Mouse (Mus musculus) adrenal gland, postnatal 10 days (tissue): ENCODE measurements around the gene Anks1b. TPM values are rescaled to one million over a fixed set of nuclear protein-coding genes. Genes with fewer than 3 reads are reported as not detected.

Experiments
- DNase-seq: peaks from one replicate; pipeline ENCODE4 v3.0.0; 2021; ENCODE audit warnings: mixed read lengths
- total RNA-seq, 2 experiments: library from RNA; stranded (reverse); gene quantifications; 2 replicates each; pipeline ENCODE4 v1.2.3; 2021

The Anks1b gene
- total RNA-seq, 2 experiments from 2014 or later: 1.7 to 2.0 TPM

GRCm38 (mm10) chr10:90823438-90823837 lies 950.1 kb downstream of the Anks1b start:
- DNase-seq: peak; percentile 52

DNA sequence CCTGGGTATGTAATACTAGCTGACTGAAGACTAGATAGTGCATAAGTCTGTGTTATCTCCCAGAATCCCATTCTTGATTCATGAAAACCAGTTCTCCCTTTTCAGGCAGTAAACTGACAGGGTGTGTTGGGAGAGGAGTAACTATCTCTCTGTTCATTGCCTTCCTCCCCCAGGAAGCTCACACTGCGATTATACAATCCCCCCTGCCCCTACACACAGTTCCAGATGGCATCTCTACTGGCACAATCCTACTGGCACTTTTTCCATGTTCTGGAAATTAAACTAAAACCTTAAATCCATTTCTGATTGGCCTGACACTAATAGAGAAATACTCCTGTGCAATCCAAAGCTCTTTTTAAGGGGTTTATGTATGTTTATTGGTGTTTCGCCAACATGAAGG lies 951.4 kb downstream of the Anks1b start:
- DNase-seq: no peak

DNA sequence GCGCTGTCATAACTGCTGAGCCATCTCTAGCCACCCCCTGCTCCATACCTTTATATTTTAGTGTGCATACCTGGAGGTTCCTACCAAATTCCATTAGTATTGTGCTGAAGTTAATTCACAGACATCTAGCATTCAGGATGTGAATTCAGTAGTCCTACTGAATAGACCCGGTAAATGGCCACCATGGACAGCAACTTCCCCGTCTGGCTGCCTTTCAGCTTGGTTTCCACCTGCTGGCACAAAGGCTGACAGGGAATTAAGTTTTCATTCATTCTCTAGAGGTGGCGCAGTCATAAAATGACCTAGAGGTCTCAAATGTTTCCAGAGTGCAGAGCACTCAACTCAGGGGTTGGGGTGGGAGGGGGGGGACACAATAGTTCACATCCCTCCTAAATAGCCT lies 953.6 kb downstream of the Anks1b start:
- peak; percentile 49 for DNase-seq

- no peak for DNase-seq
Measured at GRCm38 (mm10) chr10:90828581-90829393, 955.5 kb downstream of the Anks1b start.

DNA sequence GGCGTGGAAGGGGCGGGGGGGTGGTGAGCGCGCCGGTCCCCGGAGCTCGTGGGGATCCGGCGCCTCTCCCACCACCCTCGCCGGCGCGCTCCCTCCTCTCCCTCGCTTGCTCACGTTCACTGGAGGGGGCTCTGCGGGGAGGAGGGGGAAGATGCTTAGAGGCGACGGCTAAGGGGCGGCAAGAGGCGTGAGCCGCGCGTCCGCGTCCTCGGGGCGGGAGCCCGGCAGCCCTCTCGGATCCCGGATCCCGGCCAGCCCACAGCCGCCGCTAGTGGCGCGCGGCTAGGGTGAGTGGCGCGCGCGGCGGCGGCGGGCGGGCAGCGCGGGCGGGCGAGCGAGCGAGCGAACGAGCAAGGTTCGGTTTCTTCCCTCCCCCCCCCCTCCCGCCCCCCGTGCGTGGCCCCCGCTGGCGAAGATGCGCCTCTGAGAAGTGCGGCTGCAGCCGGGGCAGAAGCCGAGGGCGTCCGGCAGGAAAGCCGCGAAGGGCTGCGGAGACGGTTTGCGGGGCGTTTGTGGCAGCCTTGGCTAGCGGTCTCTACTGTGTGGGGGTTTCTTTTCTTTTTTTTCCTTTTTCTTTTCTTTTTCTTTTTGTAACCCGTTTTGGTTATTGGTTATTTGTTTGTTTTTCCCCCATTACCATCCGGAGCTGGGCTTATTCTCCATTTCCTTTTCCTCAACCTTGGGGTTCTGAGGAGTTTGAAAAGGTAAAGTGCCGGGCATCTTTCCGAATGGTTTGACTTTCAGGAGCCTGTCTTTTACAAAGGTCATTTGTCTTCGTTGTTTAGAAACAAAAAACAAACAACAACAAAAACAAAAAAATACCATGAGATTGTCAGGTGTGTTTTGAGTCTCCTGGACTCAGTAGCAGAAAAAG lies 956.3 kb downstream of the Anks1b start:
- peak; percentile 8 for DNase-seq

- DNase-seq: no peak
Measured at GRCm38 (mm10) chr10:90830268-90830585, 956.9 kb downstream of the Anks1b start.

DNA sequence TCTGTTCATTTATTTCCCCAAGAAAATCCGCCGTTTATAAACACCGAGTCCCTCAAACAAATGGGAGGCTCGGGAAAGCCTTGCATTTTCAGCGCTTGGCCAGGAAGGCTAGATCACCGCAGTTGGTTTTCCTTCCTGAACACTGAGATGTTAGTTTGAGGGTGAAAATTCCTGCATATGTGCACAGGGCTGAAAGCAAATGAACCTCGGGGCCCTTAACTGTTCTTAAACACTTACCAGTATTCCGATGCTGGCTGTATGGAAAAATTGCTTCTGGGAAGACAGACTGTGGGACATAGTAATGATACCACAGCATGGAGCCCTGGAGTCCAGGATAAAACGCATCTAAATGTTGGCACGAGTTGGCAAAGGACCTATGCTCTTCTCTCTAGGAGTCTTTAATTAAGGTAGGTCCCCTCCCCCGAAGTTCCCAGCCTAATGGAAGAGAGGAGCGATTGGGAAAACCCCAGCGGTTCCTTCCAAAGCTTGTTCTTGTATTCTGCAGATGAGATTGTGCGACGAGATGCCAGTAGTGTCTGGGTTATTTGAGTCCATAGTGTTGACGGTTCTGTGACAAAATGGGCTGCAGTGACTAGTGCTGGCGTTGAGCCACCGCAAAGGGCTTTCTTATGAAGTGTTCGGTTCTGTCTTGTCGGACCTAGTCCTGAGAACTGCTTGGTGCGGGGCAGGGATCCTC lies 957.4 kb downstream of the Anks1b start:
- DNase-seq: no peak

DNA sequence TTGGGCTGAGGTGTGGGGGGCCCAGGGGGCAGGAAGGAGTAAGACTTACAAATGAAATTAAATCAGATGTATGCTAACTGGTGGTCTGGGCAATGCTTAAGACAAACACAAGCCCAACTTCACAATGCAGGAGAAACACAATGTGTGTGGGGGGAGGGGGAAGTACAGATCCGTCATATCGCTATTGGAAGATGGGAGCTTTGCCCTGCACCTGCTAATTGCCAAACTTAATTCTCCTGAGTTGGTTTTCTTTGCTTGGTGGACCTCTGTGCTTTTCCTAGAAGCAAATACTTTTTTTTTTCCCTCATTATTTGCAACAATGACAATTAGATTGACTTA lies 957.9 kb downstream of the Anks1b start:
- no peak for DNase-seq

DNA sequence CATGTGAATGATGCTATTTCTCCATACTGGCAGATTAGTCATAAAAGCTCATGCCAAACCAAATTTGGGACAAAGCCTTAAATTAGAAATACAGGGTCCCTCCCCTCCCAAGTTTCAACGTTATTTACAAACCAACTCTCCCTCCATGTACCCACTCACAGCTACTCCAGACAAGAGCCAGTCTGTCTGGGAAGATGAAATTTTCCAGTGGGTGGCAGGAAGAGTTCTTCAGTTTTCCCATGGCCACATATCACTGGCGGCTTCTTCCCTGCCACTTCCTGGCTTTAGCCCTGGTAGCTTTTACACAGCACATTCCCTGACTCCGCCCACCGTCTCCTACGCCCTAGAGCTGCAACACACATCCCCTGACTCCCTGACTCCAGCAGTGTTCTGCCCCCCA lies 961.0 kb downstream of the Anks1b start:
- DNase-seq: no peak

DNA sequence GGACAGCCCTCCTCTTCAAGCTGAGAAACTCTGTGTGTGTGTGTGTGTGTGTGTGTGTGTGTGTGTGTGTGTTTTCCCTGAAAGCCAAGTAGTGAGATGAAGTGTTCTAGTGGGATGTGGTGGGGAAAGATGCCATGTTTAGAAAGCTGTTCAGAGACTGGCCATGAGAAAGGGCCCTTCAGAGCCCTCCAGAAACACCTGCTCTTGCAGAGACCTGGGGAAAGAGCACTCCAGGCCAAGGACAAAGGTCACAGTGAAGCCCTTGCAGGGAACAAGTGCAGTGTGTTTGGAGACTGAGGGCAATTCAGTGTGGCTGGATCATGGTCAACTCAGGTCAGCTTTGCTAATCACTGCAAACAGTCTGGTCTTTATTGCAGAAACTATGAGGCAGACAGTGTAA lies 961.9 kb downstream of the Anks1b start:
- DNase-seq: no peak

DNA sequence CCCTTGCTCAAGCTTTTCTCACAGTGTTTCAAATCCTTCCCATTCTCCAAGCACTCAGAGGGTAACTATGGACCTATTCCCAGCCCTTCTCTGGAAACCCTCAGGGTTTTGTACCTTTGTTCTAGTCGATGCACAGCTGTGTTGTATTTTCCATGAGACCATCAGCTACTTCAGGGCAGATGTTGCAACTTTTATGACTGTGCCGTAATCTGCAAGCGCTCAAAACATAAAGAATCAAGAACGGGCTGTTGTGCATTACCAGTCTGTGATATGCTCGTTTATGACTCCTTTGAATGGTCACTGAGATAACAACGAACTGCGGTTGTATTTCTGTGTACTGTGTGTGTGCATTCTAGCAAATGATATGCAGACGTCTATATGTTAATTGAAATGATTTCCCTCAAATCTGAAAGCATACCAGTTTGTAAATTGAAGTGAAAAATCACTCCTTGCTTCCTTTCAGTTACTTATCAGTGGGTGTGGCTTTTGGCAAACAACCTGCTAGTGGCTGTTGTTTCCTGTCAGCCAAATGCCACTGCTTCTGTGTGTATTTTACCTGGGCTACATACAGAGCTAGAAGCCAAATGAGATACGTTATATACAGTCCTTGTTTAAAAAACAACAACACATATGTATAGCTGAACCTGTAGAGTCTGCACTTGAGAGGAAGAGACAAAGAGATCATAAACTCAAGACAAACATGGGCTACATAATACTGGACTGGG lies 966.5 kb downstream of the Anks1b start:
- DNase-seq: no peak

GRCm38 (mm10) chr10:90842398-90842797 lies 969.1 kb downstream of the Anks1b start:
- no peak for DNase-seq

- DNase-seq: no peak
Measured at GRCm38 (mm10) chr10:90851077-90851476, 977.8 kb downstream of the Anks1b start.

GRCm38 (mm10) chr10:90851999-90852398 lies 978.7 kb downstream of the Anks1b start:
- DNase-seq: no peak

DNA sequence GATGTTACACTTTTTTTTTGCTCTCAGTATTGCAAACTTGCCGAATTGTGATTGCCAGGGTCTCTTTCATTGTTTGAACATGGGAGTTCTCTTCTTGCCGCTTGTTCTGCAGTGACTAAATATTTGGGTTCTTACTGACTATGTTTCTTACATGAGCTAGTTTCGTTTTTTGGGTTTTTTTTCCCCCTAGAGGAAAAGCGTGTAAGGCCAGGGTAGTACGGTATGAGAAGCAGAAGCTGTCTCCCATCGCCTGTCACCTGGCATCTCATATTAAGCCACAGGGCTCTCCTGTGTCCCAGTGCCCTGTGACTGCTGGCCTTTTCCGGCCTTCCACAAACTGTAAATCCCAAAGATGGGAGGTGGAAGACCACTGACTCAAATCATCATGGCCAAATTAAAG lies 979.1 kb downstream of the Anks1b start:
- DNase-seq: no peak

- DNase-seq: no peak
Measured at GRCm38 (mm10) chr10:90856668-90857067, 983.4 kb downstream of the Anks1b start.

DNA sequence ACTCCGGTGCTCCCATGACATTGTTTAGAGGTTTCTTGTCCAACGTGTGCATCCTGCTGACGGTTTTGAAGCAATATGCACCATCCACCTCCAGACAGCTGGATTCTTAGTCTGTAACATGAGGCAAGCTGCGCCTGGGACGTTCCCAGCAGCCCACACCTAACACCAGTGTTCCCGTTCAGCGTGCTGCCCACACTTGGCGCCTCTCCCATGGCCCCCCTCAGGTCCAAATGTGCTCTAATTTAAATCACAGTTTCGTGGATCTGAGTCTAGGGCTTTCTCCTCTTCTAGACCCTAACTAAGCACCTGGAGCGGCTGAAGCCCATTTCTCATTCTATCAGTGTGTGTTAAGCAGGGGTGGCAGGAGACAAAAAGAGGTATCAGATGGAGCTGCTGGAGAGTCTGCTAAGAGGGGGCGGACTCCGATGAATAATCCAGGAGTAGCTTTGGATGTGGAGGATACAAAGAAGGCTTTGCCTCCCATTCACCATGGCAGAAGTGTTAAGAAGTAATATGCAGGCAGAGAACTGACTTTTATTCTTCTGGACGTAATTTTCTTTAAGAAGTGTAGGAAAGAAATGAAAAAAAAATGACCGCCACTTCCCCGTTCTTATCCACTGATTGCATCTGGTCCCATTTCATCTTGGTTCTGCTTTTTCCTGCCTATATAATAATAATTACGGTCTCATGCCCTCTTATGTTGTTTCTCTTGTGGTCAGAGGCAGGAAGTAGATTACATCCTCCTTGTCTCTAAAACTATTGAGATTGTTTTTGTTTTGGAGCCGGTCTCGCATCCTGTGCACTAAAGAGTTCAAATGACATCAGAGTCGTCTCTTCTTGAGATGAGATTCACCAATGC lies 986.6 kb downstream of the Anks1b start:
- DNase-seq: no peak

DNA sequence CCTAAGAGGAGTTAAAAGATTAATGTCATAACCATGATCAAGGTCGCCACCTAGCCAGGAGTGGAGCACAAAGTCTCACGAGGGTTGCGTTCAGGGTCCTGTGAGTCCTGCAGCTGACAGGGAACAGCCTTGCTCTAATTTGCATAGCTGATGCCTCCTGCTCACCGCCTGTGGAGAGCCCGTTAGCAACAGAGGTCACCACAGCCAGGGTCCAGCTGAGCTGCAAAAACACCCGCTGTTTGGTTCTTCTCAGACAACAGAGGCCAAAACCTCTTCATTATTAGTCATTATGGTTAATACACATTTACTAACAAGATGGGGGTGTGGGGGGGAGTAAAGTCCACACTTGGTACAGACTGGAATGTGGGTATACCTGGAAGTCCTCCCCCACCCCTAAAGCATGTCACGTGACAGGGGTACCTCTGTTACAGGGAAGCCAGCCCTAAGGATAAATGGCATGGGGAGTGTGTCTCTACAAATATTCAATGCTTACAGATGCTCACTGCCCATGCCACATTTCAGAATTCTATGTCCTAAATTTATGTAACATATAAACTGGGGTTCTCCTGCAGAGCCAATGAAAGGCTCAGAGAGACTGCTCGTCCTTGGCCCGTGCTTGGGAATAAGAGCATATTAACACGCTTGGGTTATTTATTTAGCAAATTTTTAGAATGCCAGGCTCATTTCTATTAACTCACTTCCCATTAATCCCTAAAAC lies 990.7 kb downstream of the Anks1b start:
- DNase-seq: no peak

- DNase-seq: no peak
Measured at GRCm38 (mm10) chr10:90864599-90864889, 991.2 kb downstream of the Anks1b start.

- no peak for DNase-seq
Measured at GRCm38 (mm10) chr10:90873204-90873603, 999.9 kb downstream of the Anks1b start.

GRCm38 (mm10) chr10:90874166-90874565 lies 1000.9 kb downstream of the Anks1b start:
- DNase-seq: no peak
